Mouse (Mus musculus) heart, embryonic 14.5 days (tissue): Measurements from ENCODE around the gene Sdr9c7. TPM values are rescaled to one million over a fixed set of nuclear protein-coding genes. Genes with fewer than 3 reads are reported as not detected.
"Not testable (repeated sequence)": the region's sequence is repeated elsewhere in the genome, so short reads cannot be mapped to it uniquely, and the experiment has no call there.

Experiments
- ATAC-seq: fragments of 200-750 bp; cut with Nextera tagmentation; 2 replicates; pipeline ENCODE4 v1.8.0; 2017; ENCODE audit warnings: low read depth, moderate TSS enrichment; ENCODE audit not compliant: insufficient number of reproducible peaks, insufficient read depth, low FRiP score
- H3K27ac ChIP-seq, 2 experiments: fragments of 200-500 bp in 1 of 2; fragments of 300-500 bp in 1 of 2; sonication (generic) in 1 of 2; replicated peaks in 1 of 2; 2 replicates each; pipeline ENCODE4 v1.5.1; 2012 to 2014; ENCODE audit warnings: low read depth in 2 of 2, low read length in 2 of 2, control low read depth in 1 of 2, mild to moderate bottlenecking in 1 of 2, mixed read lengths in 1 of 2; ENCODE audit not compliant: control insufficient read depth in 1 of 2, insufficient read depth in 1 of 2
- H3K27me3 ChIP-seq: fragments of 300-500 bp; sonication (generic); 2 replicates; pipeline ENCODE4 v1.6.1; 2014; ENCODE audit warnings: mild to moderate bottlenecking, low read length, control low read depth; ENCODE audit not compliant: control insufficient read depth, insufficient read depth
- H3K36me3 ChIP-seq: fragments of 300-500 bp; sonication (generic); 2 replicates; pipeline ENCODE4 v1.6.1; 2014; ENCODE audit warnings: mild to moderate bottlenecking, control low read depth, low read length, mixed read lengths; ENCODE audit not compliant: control insufficient read depth, insufficient read depth
- H3K4me1 ChIP-seq, 2 experiments: fragments of 200-500 bp in 1 of 2; fragments of 300-500 bp in 1 of 2; sonication (generic) in 1 of 2; 2 replicates each; pipeline ENCODE4 v1.6.1; 2012 to 2014; ENCODE audit warnings: low read length in 2 of 2, control low read depth in 1 of 2, mixed read lengths in 1 of 2; ENCODE audit not compliant: control insufficient read depth in 2 of 2, insufficient read depth in 2 of 2
- H3K4me2 ChIP-seq: fragments of 300-500 bp; sonication (generic); 2 replicates; pipeline ENCODE4 v1.6.1; 2014; ENCODE audit warnings: mild to moderate bottlenecking, low read length
- H3K4me3 ChIP-seq, 2 experiments: fragments of 200-500 bp in 1 of 2; fragments of 300-500 bp in 1 of 2; sonication (generic) in 1 of 2; 2 replicates each; pipeline ENCODE4 v1.5.1; 2012 to 2014; ENCODE audit warnings: low read length in 2 of 2, mild to moderate bottlenecking in 2 of 2, control low read depth in 1 of 2, low read depth in 1 of 2, moderate library complexity in 1 of 2; ENCODE audit not compliant: control insufficient read depth in 1 of 2, insufficient read depth in 1 of 2
- H3K9ac ChIP-seq: fragments of 300-500 bp; sonication (generic); 2 replicates; pipeline ENCODE4 v1.6.1; 2014; ENCODE audit warnings: mild to moderate bottlenecking, low read length
- H3K9me3 ChIP-seq: fragments of 300-500 bp; sonication (generic); 2 replicates; pipeline ENCODE4 v1.6.1; 2016; ENCODE audit warnings: low read length, control low read depth; ENCODE audit not compliant: control insufficient read depth
- WGBS: fragments of 180-500 bp; shearing (Covaris S2); extraction: QIAGEN DNeasy Blood & Tissue Kit; methylation state at CpG from one replicate; pipeline ENCODE4 v1.1.7; 2014; 5-methylcytosine and 5-hydroxymethylcytosine counted together
- polyA plus RNA-seq: library from polyadenylated mRNA; unstranded; fragments of >200 nt; fragmentation: Nextera tagmentation; extraction: Ambion mirVana; gene quantifications from 2 replicates; pipeline ENCODE4 v1.2.1, GENCODE M21; 2014

Gene Sdr9c7
- polyA plus RNA-seq, 1 experiment from 2014 or later, result not detected

DNA sequence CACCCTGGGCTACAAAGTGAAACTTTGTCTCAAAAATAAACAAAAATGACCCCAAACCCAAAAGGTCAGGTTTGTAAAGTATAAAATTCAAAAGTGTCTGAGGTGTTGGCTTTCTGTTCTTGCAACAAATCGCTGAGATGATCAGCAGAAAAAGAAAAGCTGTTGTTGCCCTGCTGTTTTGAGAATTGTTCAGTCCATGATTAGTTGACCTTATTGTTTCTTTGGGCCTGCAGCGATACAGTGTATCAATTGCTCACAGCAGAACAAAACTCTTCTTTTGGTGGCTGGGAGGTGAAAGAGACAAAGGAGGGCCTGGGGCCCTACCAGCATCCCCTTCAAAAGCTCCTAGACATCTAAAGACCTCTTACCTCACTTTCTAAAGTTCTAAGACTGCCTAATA, 7.8 kb downstream of the Sdr9c7 start:
- Histone ChIP-seq H3K4me1 (peaks cover 0 to 4% of the 10 kb centered on the region in 2 experiments; a peak in 1 of 4 replicates), H3K4me3 (no peak overlapping the region), H3K36me3 (no peaks in the 10 kb centered on the region), H3K27me3 (no peaks in the 10 kb centered on the region), H3K9me3 (no peaks in the 10 kb centered on the region), H3K27ac (no peak overlapping the region), H3K9ac (no peak overlapping the region), H3K4me2 (no peak overlapping the region)
- ATAC-seq, result no peak
- WGBS, result 92% methylated on average over 2 of the region's 2 CpGs

DNA sequence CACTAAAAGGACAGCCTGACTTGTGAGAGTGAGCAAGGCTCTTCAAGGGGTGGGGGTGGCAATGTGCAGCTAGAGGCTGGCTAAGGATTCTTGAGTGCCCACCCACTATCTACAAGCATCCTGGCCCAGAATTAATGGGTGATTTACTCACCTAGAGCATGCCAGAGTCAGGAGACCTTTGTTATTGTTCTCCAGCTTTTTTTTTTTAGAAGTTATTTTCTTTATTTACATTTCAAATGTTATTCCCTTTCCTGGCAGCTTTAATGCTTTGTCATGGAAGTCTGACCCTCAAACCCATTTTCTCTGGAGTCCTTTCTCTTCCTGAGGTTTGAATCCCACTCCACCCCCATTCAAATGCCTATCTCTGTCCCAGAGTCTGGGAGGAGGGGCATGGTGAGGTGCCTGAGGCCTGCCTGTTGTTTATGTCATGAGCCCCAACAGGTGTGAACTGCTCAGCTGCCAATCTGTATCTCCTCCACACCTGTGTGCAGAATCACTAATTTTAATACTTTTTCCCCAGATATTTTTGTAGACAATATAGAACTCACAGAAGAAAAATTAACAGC, 9.2 kb downstream of the Sdr9c7 start:
- Histone ChIP-seq H3K36me3 (no peaks in the 10 kb centered on the region), H3K9me3 (no peaks in the 10 kb centered on the region), H3K4me3 (no peak overlapping the region), H3K4me1 (peaks cover 0 to 4% of the 10 kb centered on the region in 2 experiments; a peak in 1 of 4 replicates), H3K4me2 (no peak overlapping the region), H3K27ac (no peak overlapping the region), H3K27me3 (no peaks in the 10 kb centered on the region), H3K9ac (no peak overlapping the region)
- no peak for ATAC-seq

DNA sequence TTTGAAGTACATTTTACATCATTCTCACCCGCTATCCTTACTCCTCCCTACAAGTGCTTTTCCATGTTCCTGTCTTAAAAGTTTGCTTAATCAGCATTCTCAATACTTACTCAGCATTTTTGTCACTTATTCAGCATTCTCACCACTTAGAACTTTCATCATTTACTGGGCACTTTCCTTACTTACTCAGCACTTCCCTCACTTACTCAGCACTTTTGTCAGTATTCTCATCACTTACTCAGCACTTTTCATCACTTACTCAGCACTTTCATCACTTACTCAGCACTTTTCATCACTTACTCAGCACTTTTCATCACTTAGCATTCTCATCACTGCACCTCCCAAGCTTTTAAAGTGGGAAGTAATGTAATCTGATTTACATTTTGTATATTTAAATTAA, 17.3 kb downstream of the Sdr9c7 start:
- Histone ChIP-seq H3K36me3 (no peaks in the 10 kb centered on the region), H3K4me2 (no peak overlapping the region), H3K9me3 (no peaks in the 10 kb centered on the region), H3K4me3 (no peak overlapping the region), H3K4me1 (no peaks in the 10 kb centered on the region), H3K9ac (no peak overlapping the region), H3K27me3 (no peaks in the 10 kb centered on the region), H3K27ac (no peak overlapping the region)
- ATAC-seq, result no peak
- 86% methylated on average over 1 of the region's 1 CpGs for WGBS

- H3K9me3 ChIP-seq, H3K36me3 ChIP-seq, ATAC-seq, H3K27ac ChIP-seq, H3K9ac ChIP-seq, H3K4me3 ChIP-seq, H3K4me2 ChIP-seq, H3K27me3 ChIP-seq, H3K4me1 ChIP-seq: not testable (repeated sequence)
- 82% methylated on average over 3 of the region's 3 CpGs for WGBS
Measured at GRCm38 (mm10) chr10:127917183-127917582, 18.9 kb downstream of the Sdr9c7 start.

GRCm38 (mm10) chr10:127917651-127918050, 19.3 kb downstream of the Sdr9c7 start:
- Histone ChIP-seq H3K4me1 (no peaks in the 10 kb centered on the region), H3K27ac (no peak overlapping the region), H3K4me2 (no peak overlapping the region), H3K4me3 (no peak overlapping the region), H3K36me3 (no peaks in the 10 kb centered on the region), H3K9ac (no peak overlapping the region), H3K9me3 (no peaks in the 10 kb centered on the region), H3K27me3 (no peaks in the 10 kb centered on the region)
- ATAC-seq, result no peak
- WGBS, result 90% methylated on average over 5 of the region's 5 CpGs

DNA sequence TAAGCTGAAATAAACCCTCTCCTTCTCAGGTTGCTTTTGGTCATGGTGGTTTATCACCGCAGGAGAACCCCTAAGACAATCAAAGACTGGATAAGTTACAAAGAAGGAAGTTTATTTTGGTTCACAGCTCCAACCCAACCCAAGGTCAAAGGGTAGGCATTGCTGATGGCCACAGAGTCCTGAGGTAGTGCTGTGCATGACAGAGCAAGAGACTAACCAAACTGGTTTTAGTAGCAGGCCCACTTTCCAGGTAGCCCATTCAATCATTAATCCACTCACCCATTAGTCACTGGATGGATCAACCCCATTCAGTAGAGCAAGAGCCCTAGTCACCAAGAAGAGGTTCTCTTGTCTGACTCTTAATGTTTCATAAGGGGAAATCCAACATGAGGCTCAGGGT, 23.9 kb downstream of the Sdr9c7 start:
- no peaks in the 10 kb centered on the region for H3K36me3 ChIP-seq
- 77% methylated on average over 1 of the region's 1 CpGs for WGBS
- H3K4me3 ChIP-seq, result no peak overlapping the region
- no peak overlapping the region for H3K27ac ChIP-seq
- no peak overlapping the region for H3K4me2 ChIP-seq
- no peaks in the 10 kb centered on the region for H3K4me1 ChIP-seq
- no peak overlapping the region for H3K9ac ChIP-seq
- H3K27me3 ChIP-seq, result no peaks in the 10 kb centered on the region
- ATAC-seq, result no peak
- no peaks in the 10 kb centered on the region for H3K9me3 ChIP-seq

- WGBS, result 90% methylated on average over 8 of the region's 8 CpGs
- no peaks in the 10 kb centered on the region for H3K9me3 ChIP-seq
- no peak overlapping the region for H3K4me2 ChIP-seq
- no peaks in the 10 kb centered on the region for H3K4me1 ChIP-seq
- no peak overlapping the region for H3K9ac ChIP-seq
- H3K27ac ChIP-seq, result no peak overlapping the region
- no peak for ATAC-seq
- no peaks in the 10 kb centered on the region for H3K36me3 ChIP-seq
- H3K4me3 ChIP-seq, result no peak overlapping the region
- no peaks in the 10 kb centered on the region for H3K27me3 ChIP-seq
Measured at GRCm38 (mm10) chr10:127923024-127923423, 24.7 kb downstream of the Sdr9c7 start.

DNA sequence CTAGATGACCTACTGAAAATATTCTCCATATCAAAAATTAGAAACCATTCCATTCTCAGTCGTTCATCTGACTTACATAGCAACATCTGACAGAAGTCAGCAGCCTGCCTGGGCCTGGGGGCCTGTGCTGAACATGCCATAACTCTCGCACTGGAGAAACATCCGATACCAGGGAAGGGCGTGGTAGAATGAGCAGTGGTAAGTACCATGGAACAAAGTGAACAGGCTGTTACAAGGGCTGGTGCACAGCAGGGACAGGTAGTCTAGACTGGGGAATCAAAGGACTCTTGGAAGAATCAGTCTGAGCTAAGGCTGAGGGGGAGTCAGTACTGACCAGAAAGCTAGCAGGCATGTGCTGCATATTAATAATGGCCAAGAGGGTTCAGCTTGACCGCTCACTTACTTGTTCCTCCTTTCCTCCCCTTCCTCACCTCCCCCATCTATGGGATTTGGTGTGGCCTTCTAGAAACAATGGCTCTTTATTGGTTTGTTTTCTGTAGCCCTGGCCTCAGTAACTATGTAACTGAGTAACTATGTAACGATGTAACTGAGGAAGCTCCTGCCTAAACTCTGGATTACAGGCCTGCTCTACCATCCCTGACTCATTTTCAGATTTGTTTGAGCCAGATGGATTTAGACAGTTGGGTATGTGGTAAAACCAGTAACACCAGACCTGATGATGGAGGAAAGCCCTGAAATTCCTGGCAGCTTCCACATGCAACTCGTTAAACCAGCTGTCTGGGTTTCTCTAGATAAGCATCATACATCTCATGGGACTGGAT, 26.5 kb downstream of the Sdr9c7 start:
- Histone ChIP-seq H3K4me3 (no peak overlapping the region), H3K4me2 (no peak overlapping the region), H3K27me3 (no peaks in the 10 kb centered on the region), H3K27ac (no peak overlapping the region), H3K36me3 (no peaks in the 10 kb centered on the region), H3K9me3 (no peaks in the 10 kb centered on the region), H3K9ac (no peak overlapping the region), H3K4me1 (no peaks in the 10 kb centered on the region)
- no peak for ATAC-seq
- WGBS, result 65% methylated on average over 7 of the region's 7 CpGs
